Mouse (Mus musculus) kidney, postnatal 0 days (tissue): Measurements from ENCODE around the gene Wdr11. TPM values are rescaled to one million over a fixed set of nuclear protein-coding genes. Genes with fewer than 3 reads are reported as not detected.

Source experiments
- ATAC-seq: fragments of 200-750 bp; cut with Nextera tagmentation; replicated peaks from 2 replicates; pipeline ENCODE4 v1.8.0; 2017; ENCODE audit warnings: low read depth, moderate number of reproducible peaks, moderate TSS enrichment, moderate library complexity; ENCODE audit not compliant: low FRiP score
- DNase-seq: peaks from one replicate; pipeline ENCODE4 v3.0.0-alpha.2; 2016; ENCODE audit warnings: low spot score
- H3K27ac ChIP-seq: fragments of 300-500 bp; sonication (generic); 2 replicates; pipeline ENCODE4 v1.5.1; 2014; ENCODE audit warnings: mild to moderate bottlenecking
- H3K27me3 ChIP-seq: fragments of 300-500 bp; sonication (generic); 2 replicates; pipeline ENCODE4 v1.6.1; 2014; ENCODE audit warnings: low read length, mixed read lengths; ENCODE audit not compliant: insufficient read depth
- H3K36me3 ChIP-seq: fragments of 300-500 bp; sonication (generic); 2 replicates; pipeline ENCODE4 v1.6.1; 2014; ENCODE audit warnings: low read length, mixed read lengths; ENCODE audit not compliant: insufficient read depth
- H3K4me1 ChIP-seq: fragments of 300-500 bp; sonication (generic); replicated peaks from 2 replicates; pipeline ENCODE4 v1.6.1; 2014; ENCODE audit warnings: antibody characterized with exemption, low read length, mixed read lengths; ENCODE audit not compliant: insufficient read depth
- H3K4me2 ChIP-seq: fragments of 300-500 bp; sonication (generic); 2 replicates; pipeline ENCODE4 v1.6.1; 2014; ENCODE audit warnings: mild to moderate bottlenecking, low read length, moderate library complexity, mixed read lengths
- H3K4me3 ChIP-seq: fragments of 300-500 bp; sonication (generic); replicated peaks from 2 replicates; pipeline ENCODE4 v1.5.1; 2014; ENCODE audit warnings: low read depth, low read length
- H3K9ac ChIP-seq: fragments of 300-500 bp; sonication (generic); 2 replicates; pipeline ENCODE4 v1.6.1; 2014; ENCODE audit warnings: low read depth, low read length
- H3K9me3 ChIP-seq: fragments of 300-500 bp; sonication (generic); replicated peaks from 2 replicates; pipeline ENCODE4 v1.6.1; 2016; ENCODE audit warnings: low read length, inconsistent platforms, mixed read lengths
- CTCF ChIP-seq: IDR thresholded peaks from 2 replicates; pipeline ENCODE4 v1.5.1; 2016; ENCODE audit warnings: antibody characterized with exemption, low read depth, mild to moderate bottlenecking, moderate library complexity
- WGBS: fragments of 180-500 bp; shearing (Covaris S2); extraction: QIAGEN DNeasy Blood & Tissue Kit; methylation state at CpG from one replicate; pipeline ENCODE4 v1.1.7; 2014; 5-methylcytosine and 5-hydroxymethylcytosine counted together
- polyA plus RNA-seq: library from polyadenylated mRNA; unstranded; fragments of >200 nt; fragmentation: Nextera tagmentation; extraction: Ambion mirVana; gene quantifications from 2 replicates; pipeline ENCODE4 v1.2.1, GENCODE M21; 2015

The Wdr11 gene
- polyA plus RNA-seq, 1 experiment from 2014 or later: 32.2 TPM

- Histone ChIP-seq H3K4me1 (peaks cover 22% of the 10 kb centered on the region; the same call in 1 of the 2 replicates), H3K4me2 (no peak overlapping the region), H3K27me3 (no peaks in the 10 kb centered on the region), H3K4me3 (no peak overlapping the region), H3K36me3 (no peaks in the 10 kb centered on the region), H3K9ac (no peak overlapping the region), H3K27ac (no peak overlapping the region), H3K9me3 (no peaks in the 10 kb centered on the region)
- ATAC-seq: no peak
- no peak for TF ChIP-seq CTCF
- WGBS: 76% methylated on average over 6 of the region's 6 CpGs
- DNase-seq: peak; percentile 21
Observed at GRCm38 (mm10) chr7:129675852-129676251, 84.2 kb downstream of the Wdr11 start.

GRCm38 (mm10) chr7:129677141-129677540, 85.5 kb downstream of the Wdr11 start:
- 71% methylated on average over 4 of the region's 4 CpGs for WGBS

GRCm38 (mm10) chr7:129678431-129678830, 86.8 kb downstream of the Wdr11 start:
- Histone ChIP-seq H3K36me3 (no peaks in the 10 kb centered on the region), H3K4me1 (peaks cover 36% of the 10 kb centered on the region), H3K4me3 (no peak overlapping the region), H3K9me3 (no peaks in the 10 kb centered on the region), H3K9ac (no peak overlapping the region), H3K27me3 (no peaks in the 10 kb centered on the region), H3K4me2 (no peak overlapping the region), H3K27ac (peak overlapping the region; percentile 47)
- TF ChIP-seq CTCF: no peak
- ATAC-seq: no peak
- WGBS: 32% methylated on average over 8 of the region's 8 CpGs
- DNase-seq: peak; percentile 62

More at GRCm38 (mm10) chr7:129677141-129677540, 85.5 kb downstream of the Wdr11 start:
- no peak for ATAC-seq
- no peaks in the 10 kb centered on the region for H3K27me3 ChIP-seq
- H3K4me3 ChIP-seq: no peak overlapping the region
- no peaks in the 10 kb centered on the region for H3K9me3 ChIP-seq
- H3K4me1 ChIP-seq: peaks cover 29% of the 10 kb centered on the region
- H3K4me2 ChIP-seq: no peak overlapping the region
- DNase-seq: no peak
- no peak for TF ChIP-seq CTCF
- no peak overlapping the region; the same call in 1 of the 2 replicates for H3K27ac ChIP-seq
- no peaks in the 10 kb centered on the region for H3K36me3 ChIP-seq
- H3K9ac ChIP-seq: no peak overlapping the region

GRCm38 (mm10) chr7:129678972-129679371, 87.3 kb downstream of the Wdr11 start:
- H3K4me2 ChIP-seq: no peak overlapping the region
- DNase-seq (peak; percentile 82), ATAC-seq (no peak; the same call in 1 of the 2 replicates)
- no peak overlapping the region for H3K4me3 ChIP-seq
- peaks cover 36% of the 10 kb centered on the region for H3K4me1 ChIP-seq
- no peaks in the 10 kb centered on the region for H3K27me3 ChIP-seq
- 12% methylated on average over 8 of the region's 8 CpGs for WGBS
- H3K27ac ChIP-seq: peak overlapping the region; percentile 47; the same call in 1 of the 2 replicates
- H3K36me3 ChIP-seq: no peaks in the 10 kb centered on the region
- H3K9ac ChIP-seq: no peak overlapping the region
- H3K9me3 ChIP-seq: no peaks in the 10 kb centered on the region
- no peak for TF ChIP-seq CTCF

- DNase-seq (peak; percentile 90), ATAC-seq (peak; percentile 76)
- Histone ChIP-seq H3K27me3 (no peaks in the 10 kb centered on the region), H3K36me3 (no peaks in the 10 kb centered on the region), H3K4me2 (no peak overlapping the region), H3K9me3 (no peaks in the 10 kb centered on the region), H3K4me1 (peaks cover 40% of the 10 kb centered on the region), H3K27ac (peak overlapping the region; percentile 78), H3K4me3 (no peak overlapping the region), H3K9ac (no peak overlapping the region)
- 9% methylated on average over 10 of the region's 10 CpGs for WGBS
- peak; percentile 77 for TF ChIP-seq CTCF
Observed at GRCm38 (mm10) chr7:129680534-129681210, 89.0 kb downstream of the Wdr11 start.

GRCm38 (mm10) chr7:129682525-129682924, 90.9 kb downstream of the Wdr11 start:
- TF ChIP-seq CTCF: no peak
- DNase-seq (no peak), ATAC-seq (no peak)
- Histone ChIP-seq H3K4me1 (peaks cover 43% of the 10 kb centered on the region), H3K27me3 (no peaks in the 10 kb centered on the region), H3K9ac (no peak overlapping the region), H3K27ac (peak overlapping the region; percentile 36; the same call in 1 of the 2 replicates), H3K9me3 (no peaks in the 10 kb centered on the region), H3K4me3 (no peak overlapping the region), H3K4me2 (no peak overlapping the region), H3K36me3 (no peaks in the 10 kb centered on the region)
- 50% methylated on average over 3 of the region's 3 CpGs for WGBS
